7 mouse cellular contexts compared by ENCODE assay signal in genomic region chr2:167421330-167422149, GRCm38 (mm10). TPM values are rescaled to one million over a fixed set of nuclear protein-coding genes. Genes with fewer than 3 reads are reported as not detected.
DNase-seq lines count a peak whose midpoint lies in the region; ATAC-seq lines count a peak whose summit lies in the region.

Slc9a8 (plus strand) TSS chr2:167421712.

- no peaks in the 10 kb centered on the region; the same call in 1 of the 2 replicates for H3K4me1 ChIP-seq in embryonic facial prominence, embryonic 11.5 days (ENCODE audit: control insufficient read depth, insufficient read depth, low read length)
- peaks cover 12% of the 10 kb centered on the region for H3K4me1 ChIP-seq in limb, embryonic 11.5 days (ENCODE audit: control insufficient read depth, insufficient read depth, low read length)
- H3K4me1 ChIP-seq in midbrain, embryonic 14.5 days (ENCODE audit: control insufficient read depth, insufficient read depth, low read length) = peaks cover 16% of the 10 kb centered on the region

- peak within 1 kb of the TSS; percentile 98 for H3K9ac ChIP-seq in embryonic facial prominence, embryonic 11.5 days (replicated peaks; ENCODE audit: low read length)
- H3K9ac ChIP-seq in limb, embryonic 11.5 days (ENCODE audit: low read length) = peak within 1 kb of the TSS; percentile 98
- peak within 1 kb of the TSS; percentile 91 for H3K9ac ChIP-seq in midbrain, embryonic 14.5 days (replicated peaks; ENCODE audit: low read length)

- ATAC-seq in embryonic facial prominence, embryonic 11.5 days (replicated peaks; ENCODE audit: insufficient number of reproducible peaks, low FRiP score, low TSS enrichment, low read depth) = peak; percentile 95
- peak; percentile 95 for ATAC-seq in limb, embryonic 11.5 days (ENCODE audit: insufficient number of reproducible peaks, low FRiP score, low TSS enrichment, low read depth)
- ATAC-seq in midbrain, embryonic 14.5 days (ENCODE audit: low FRiP score, low TSS enrichment) = peak; percentile 94

- WGBS in embryonic facial prominence, embryonic 11.5 days = under 1% methylated on average over 64 of the region's 66 CpGs
- under 1% methylated on average over 60 of the region's 66 CpGs for WGBS in limb, embryonic 11.5 days
- WGBS in midbrain, embryonic 14.5 days = under 1% methylated on average over 63 of the region's 66 CpGs

- peak within 1 kb of the TSS; percentile 67 for H3K4me2 ChIP-seq in embryonic facial prominence, embryonic 11.5 days (ENCODE audit: low read depth, low read length)
- H3K4me2 ChIP-seq in limb, embryonic 11.5 days (ENCODE audit: low read depth, severe bottlenecking) = peak within 1 kb of the TSS; percentile 65
- peak within 1 kb of the TSS; percentile 58 for H3K4me2 ChIP-seq in midbrain, embryonic 14.5 days (ENCODE audit: low read length)

- no peaks in the 10 kb centered on the region for H3K27me3 ChIP-seq in embryonic facial prominence, embryonic 11.5 days (ENCODE audit: control insufficient read depth, insufficient read depth, low read length)
- H3K27me3 ChIP-seq in limb, embryonic 11.5 days (ENCODE audit: control insufficient read depth, insufficient read depth, low read length) = no peaks in the 10 kb centered on the region
- H3K27me3 ChIP-seq in midbrain, embryonic 14.5 days (ENCODE audit: control insufficient read depth, insufficient read depth, low read length) = no peaks in the 10 kb centered on the region

- DNase-seq in adrenal gland, postnatal 14 days = peak; percentile 98
- DNase-seq in embryonic facial prominence, embryonic 11.5 days (ENCODE audit: low spot score) = peak; percentile 95
- DNase-seq in heart, adult 11 months = peak; percentile 100
- peak; percentile 97 for DNase-seq in kidney, adult 18-20 months
- DNase-seq in limb, embryonic 11.5 days (ENCODE audit: low spot score) = peak; percentile 97
- DNase-seq in midbrain, embryonic 14.5 days = peak; percentile 94
- DNase-seq in spleen, adult 18-20 months = peak; percentile 88 to 90

- peak within 1 kb of the TSS; percentile 82 for H3K4me3 ChIP-seq in embryonic facial prominence, embryonic 11.5 days (ENCODE audit: low read depth, low read length)
- H3K4me3 ChIP-seq in limb, embryonic 11.5 days (ENCODE audit: low read depth, low read length) = peak within 1 kb of the TSS; percentile 92
- H3K4me3 ChIP-seq in midbrain, embryonic 14.5 days (replicated peaks; ENCODE audit: low read depth, low read length) = peak within 1 kb of the TSS; percentile 74

- no peaks in the 10 kb centered on the region for H3K9me3 ChIP-seq in embryonic facial prominence, embryonic 11.5 days (replicated peaks; ENCODE audit: control insufficient read depth, low read length)
- H3K9me3 ChIP-seq in limb, embryonic 11.5 days (ENCODE audit: control insufficient read depth, low read length) = no peaks in the 10 kb centered on the region
- no peaks in the 10 kb centered on the region for H3K9me3 ChIP-seq in midbrain, embryonic 14.5 days (ENCODE audit: control insufficient read depth, low read length)

- H3K36me3 ChIP-seq in embryonic facial prominence, embryonic 11.5 days (replicated peaks; ENCODE audit: control insufficient read depth, insufficient read depth, low read depth, low read length) = no peaks in the 10 kb centered on the region; the same call in 1 of the 2 replicates
- peaks cover 6% of the 10 kb centered on the region for H3K36me3 ChIP-seq in limb, embryonic 11.5 days (ENCODE audit: control insufficient read depth, insufficient read depth, low read length)
- H3K36me3 ChIP-seq in midbrain, embryonic 14.5 days (ENCODE audit: control insufficient read depth, insufficient read depth, low read length) = peaks cover 27% of the 10 kb centered on the region

- H3K27ac ChIP-seq in embryonic facial prominence, embryonic 11.5 days (replicated peaks; ENCODE audit: low read depth, low read length) = peak within 1 kb of the TSS; percentile 94
- H3K27ac ChIP-seq in limb, embryonic 11.5 days (replicated peaks; ENCODE audit: low read depth, low read length) = peak within 1 kb of the TSS; percentile 92
- peak within 1 kb of the TSS; percentile 98 for H3K27ac ChIP-seq in midbrain, embryonic 14.5 days (replicated peaks; ENCODE audit: low read depth, low read length)

RNA-seq across cellular contexts. Expression of gene Slc9a8, which starts in this region (rescaled TPM):
- total RNA-seq in adrenal gland, postnatal 14 days (2021) = 32.1 and 38.2 TPM in 2 replicates
- 13.5 and 13.9 TPM in 2 replicates for polyA plus RNA-seq in embryonic facial prominence, embryonic 11.5 days (2014; fragmentation: Nextera tagmentation; extraction: Ambion mirVana)
- 21.3 and 21.4 TPM in 2 replicates for polyA plus RNA-seq in limb, embryonic 11.5 days (2014; fragmentation: Nextera tagmentation; extraction: Ambion mirVana)
- polyA plus RNA-seq in midbrain, embryonic 14.5 days (2014; fragmentation: Nextera tagmentation; extraction: Ambion mirVana) = 15.5 and 19.2 TPM in 2 replicates

Comparison
In these comparisons a context has a peak if more than half of its experiments do, and no peak if none do; other contexts are left out.
1. Peak in every context shown above with its lines: DNase-seq, ATAC-seq, H3K4me3 ChIP-seq and H3K27ac ChIP-seq.